Mouse (Mus musculus): ENCODE measurements around the gene Celf2. TPM values are rescaled to one million over a fixed set of nuclear protein-coding genes. Genes with fewer than 3 reads are reported as not detected.

The Celf2 gene
- polyA plus RNA-seq, 1 experiment: 35.9 TPM

DNA sequence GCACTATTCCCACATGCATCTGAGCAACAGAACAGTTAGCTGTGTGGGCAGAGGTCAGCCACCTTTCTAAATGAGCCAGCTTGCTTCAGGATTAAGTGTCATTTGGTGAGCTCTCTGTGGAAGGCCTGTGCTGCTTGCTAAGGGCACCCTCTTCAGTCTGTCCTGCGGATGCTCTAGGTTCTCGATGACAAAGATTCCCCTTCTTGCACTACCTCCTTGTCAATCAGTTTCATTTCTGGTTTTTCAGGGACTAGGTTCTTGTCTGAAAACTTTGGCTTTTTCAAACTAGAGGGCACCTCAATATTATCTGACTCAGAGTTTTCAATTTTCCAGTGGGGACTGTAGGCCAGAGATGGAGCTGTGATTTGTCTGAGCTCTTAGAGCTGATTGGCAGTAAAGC lies 949.8 kb downstream of the Celf2 start:
- 75% methylated on average over 2 of the region's 2 CpGs for WGBS
- Histone ChIP-seq H3K4me3 (replicated peaks; ENCODE audit: control insufficient read depth, low read depth, low read length) (no peak overlapping the region), H3K4me1 (ENCODE audit: control insufficient read depth, insufficient read depth, low read length) (no peaks in the 10 kb centered on the region), H3K27ac (ENCODE audit: control insufficient read depth, insufficient read depth, low read depth, low read length, poor library complexity) (no peak overlapping the region)
- TF ChIP-seq POLR2A (IDR thresholded peaks at IDR 0.05; ENCODE audit: borderline replicate concordance, control insufficient read depth, low read depth, low read length) (no peak), CTCF (IDR thresholded peaks at IDR 0.05; ENCODE audit: control insufficient read depth, insufficient read depth, low read length) (no peak)

DNA sequence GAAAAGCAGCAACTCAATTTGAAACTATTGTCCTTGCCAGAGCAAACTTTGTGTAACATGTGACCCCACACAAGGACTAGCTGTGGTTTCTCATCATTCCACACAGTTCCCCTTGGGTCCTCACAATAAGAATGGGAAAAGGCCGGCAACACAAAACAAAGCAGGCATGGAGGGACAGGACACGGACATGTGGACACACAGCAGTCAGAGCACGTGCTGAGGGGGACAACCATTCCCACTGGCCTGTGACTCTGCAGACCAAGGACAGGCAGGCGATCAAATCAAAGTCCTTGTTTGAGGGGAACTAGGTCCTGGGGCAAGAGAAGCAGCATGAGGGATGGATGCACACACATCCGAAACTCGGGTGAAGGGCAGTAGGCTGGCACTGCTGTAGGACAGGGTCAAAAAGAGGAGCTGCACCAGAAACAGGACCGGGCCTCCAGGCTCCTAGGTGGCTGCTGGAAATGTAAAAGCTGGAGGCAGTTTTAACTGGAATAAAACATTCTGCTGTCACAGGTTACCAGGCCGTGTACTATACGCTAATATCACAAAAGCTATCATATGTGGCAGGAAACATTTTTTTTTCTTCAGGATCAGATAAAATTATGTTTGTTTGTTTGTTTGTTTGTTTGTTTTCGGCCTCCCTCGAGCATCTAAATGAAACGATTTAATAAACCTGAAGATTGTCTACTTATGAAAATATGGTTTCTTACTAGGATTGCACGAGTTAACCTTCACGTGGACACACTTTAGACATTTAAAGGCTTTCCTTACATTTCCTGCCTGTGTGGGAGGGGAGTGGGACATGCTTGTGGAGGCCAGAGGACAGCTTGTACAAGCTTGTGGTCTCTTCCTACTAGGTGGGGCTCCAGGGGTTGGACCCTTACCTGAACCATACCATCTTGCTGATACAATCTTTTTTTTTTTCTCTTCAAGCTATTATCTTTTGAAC lies 950.8 kb downstream of the Celf2 start:
- TF ChIP-seq CTCF (IDR thresholded peaks at IDR 0.05; ENCODE audit: control insufficient read depth, insufficient read depth, low read length) (no peak), POLR2A (IDR thresholded peaks at IDR 0.05; ENCODE audit: borderline replicate concordance, control insufficient read depth, low read depth, low read length) (no peak)
- H3K4me1 ChIP-seq (ENCODE audit: control insufficient read depth, insufficient read depth, low read length): no peaks in the 10 kb centered on the region
- WGBS: 85% methylated on average over 14 of the region's 14 CpGs
- H3K27ac ChIP-seq (ENCODE audit: control insufficient read depth, insufficient read depth, low read depth, low read length, poor library complexity): no peak overlapping the region
- no peak overlapping the region for H3K4me3 ChIP-seq (replicated peaks; ENCODE audit: control insufficient read depth, low read depth, low read length)

- no peak for TF ChIP-seq POLR2A (IDR thresholded peaks at IDR 0.05; ENCODE audit: borderline replicate concordance, control insufficient read depth, low read depth, low read length)
- no peak for TF ChIP-seq CTCF (IDR thresholded peaks at IDR 0.05; ENCODE audit: control insufficient read depth, insufficient read depth, low read length)
- no peaks in the 10 kb centered on the region for H3K4me1 ChIP-seq (ENCODE audit: control insufficient read depth, insufficient read depth, low read length)
- WGBS: 72% methylated on average over 3 of the region's 3 CpGs
- H3K4me3 ChIP-seq (replicated peaks; ENCODE audit: control insufficient read depth, low read depth, low read length): no peak overlapping the region
- no peak overlapping the region for H3K27ac ChIP-seq (ENCODE audit: control insufficient read depth, insufficient read depth, low read depth, low read length, poor library complexity)
Measured at GRCm38 (mm10) chr2:6557749-6558148, 951.6 kb downstream of the Celf2 start.

- 65% methylated on average over 2 of the region's 2 CpGs for WGBS
- Histone ChIP-seq H3K4me1 (ENCODE audit: control insufficient read depth, insufficient read depth, low read length) (no peaks in the 10 kb centered on the region), H3K4me3 (replicated peaks; ENCODE audit: control insufficient read depth, low read depth, low read length) (no peak overlapping the region), H3K27ac (ENCODE audit: control insufficient read depth, insufficient read depth, low read depth, low read length, poor library complexity) (no peak overlapping the region)
- TF ChIP-seq POLR2A (IDR thresholded peaks at IDR 0.05; ENCODE audit: borderline replicate concordance, control insufficient read depth, low read depth, low read length) (no peak), CTCF (IDR thresholded peaks at IDR 0.05; ENCODE audit: control insufficient read depth, insufficient read depth, low read length) (no peak)
Measured at GRCm38 (mm10) chr2:6556913-6557312, 952.5 kb downstream of the Celf2 start.

DNA sequence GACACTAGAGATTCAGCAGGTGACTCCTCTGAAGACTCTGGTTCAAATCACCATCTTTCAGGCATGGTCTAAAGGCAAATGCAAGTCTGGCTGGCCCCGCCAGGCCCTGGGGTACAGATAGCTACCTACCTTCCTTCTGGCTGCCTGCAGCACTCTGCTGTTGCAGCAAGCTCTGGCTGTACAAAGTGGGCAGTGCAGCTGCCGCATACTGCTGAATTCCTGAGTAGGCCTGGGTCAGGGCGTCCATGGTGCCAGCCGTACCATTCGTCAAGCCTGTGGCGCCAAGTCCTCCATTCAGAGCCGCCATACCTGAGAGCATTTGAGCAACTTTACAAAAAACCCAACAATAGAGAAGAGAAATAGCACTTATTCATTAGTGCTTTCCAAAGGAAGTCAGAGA lies 955.7 kb downstream of the Celf2 start:
- no peak overlapping the region for H3K4me3 ChIP-seq (replicated peaks; ENCODE audit: control insufficient read depth, low read depth, low read length)
- no peak overlapping the region for H3K27ac ChIP-seq (ENCODE audit: control insufficient read depth, insufficient read depth, low read depth, low read length, poor library complexity)
- no peaks in the 10 kb centered on the region for H3K4me1 ChIP-seq (ENCODE audit: control insufficient read depth, insufficient read depth, low read length)
- WGBS: 86% methylated on average over 7 of the region's 7 CpGs
- TF ChIP-seq POLR2A (IDR thresholded peaks at IDR 0.05; ENCODE audit: borderline replicate concordance, control insufficient read depth, low read depth, low read length) (no peak), CTCF (IDR thresholded peaks at IDR 0.05; ENCODE audit: control insufficient read depth, insufficient read depth, low read length) (no peak)

DNA sequence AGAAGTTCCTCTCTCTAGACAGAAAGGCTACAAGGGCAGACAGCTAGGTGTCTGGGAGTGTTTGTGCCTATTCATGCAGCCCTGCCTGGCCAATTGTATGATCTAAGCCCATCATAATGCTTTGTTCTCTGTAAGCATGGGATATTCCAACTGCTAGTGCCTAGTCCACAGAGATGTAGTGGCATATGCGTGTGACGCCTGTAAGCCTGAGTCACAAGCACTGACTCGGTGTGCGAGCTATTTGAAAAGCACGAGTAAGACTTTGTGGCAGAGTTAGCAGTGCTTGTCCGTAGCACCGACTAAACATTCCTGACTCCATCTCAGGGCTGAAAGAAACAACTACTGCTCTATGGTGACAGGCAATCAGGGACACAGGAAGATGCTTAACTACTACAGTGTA lies 960.1 kb downstream of the Celf2 start:
- WGBS: 93% methylated on average over 7 of the region's 7 CpGs
- TF ChIP-seq CTCF (IDR thresholded peaks at IDR 0.05; ENCODE audit: control insufficient read depth, insufficient read depth, low read length) (no peak), POLR2A (IDR thresholded peaks at IDR 0.05; ENCODE audit: borderline replicate concordance, control insufficient read depth, low read depth, low read length) (no peak)
- no peak overlapping the region for H3K27ac ChIP-seq (ENCODE audit: control insufficient read depth, insufficient read depth, low read depth, low read length, poor library complexity)
- no peak overlapping the region for H3K4me3 ChIP-seq (replicated peaks; ENCODE audit: control insufficient read depth, low read depth, low read length)
- H3K4me1 ChIP-seq (ENCODE audit: control insufficient read depth, insufficient read depth, low read length): no peaks in the 10 kb centered on the region

GRCm38 (mm10) chr2:6547139-6547664 lies 962.2 kb downstream of the Celf2 start:
- TF ChIP-seq POLR2A (IDR thresholded peaks at IDR 0.05; ENCODE audit: borderline replicate concordance, control insufficient read depth, low read depth, low read length) (no peak), CTCF (IDR thresholded peaks at IDR 0.05; ENCODE audit: control insufficient read depth, insufficient read depth, low read length) (no peak)
- no peaks in the 10 kb centered on the region for H3K4me1 ChIP-seq (ENCODE audit: control insufficient read depth, insufficient read depth, low read length)
- WGBS: 86% methylated on average over 9 of the region's 9 CpGs

GRCm38 (mm10) chr2:6546462-6547138 lies 962.8 kb downstream of the Celf2 start:
- WGBS: 71% methylated on average over 14 of the region's 14 CpGs
- no peak overlapping the region for H3K27ac ChIP-seq (ENCODE audit: control insufficient read depth, insufficient read depth, low read depth, low read length, poor library complexity)

More at GRCm38 (mm10) chr2:6547139-6547664, 962.2 kb downstream of the Celf2 start:
- H3K4me3 ChIP-seq (replicated peaks; ENCODE audit: control insufficient read depth, low read depth, low read length): no peak overlapping the region
- H3K27ac ChIP-seq (ENCODE audit: control insufficient read depth, insufficient read depth, low read depth, low read length, poor library complexity): no peak overlapping the region

More at GRCm38 (mm10) chr2:6546462-6547138, 962.8 kb downstream of the Celf2 start:
- no peaks in the 10 kb centered on the region for H3K4me1 ChIP-seq (ENCODE audit: control insufficient read depth, insufficient read depth, low read length)
- no peak overlapping the region for H3K4me3 ChIP-seq (replicated peaks; ENCODE audit: control insufficient read depth, low read depth, low read length)
- TF ChIP-seq POLR2A (IDR thresholded peaks at IDR 0.05; ENCODE audit: borderline replicate concordance, control insufficient read depth, low read depth, low read length) (no peak), CTCF (IDR thresholded peaks at IDR 0.05; ENCODE audit: control insufficient read depth, insufficient read depth, low read length) (no peak)
